Mouse (Mus musculus): ENCODE data around the gene Ppa1. TPM values are rescaled to one million over a fixed set of nuclear protein-coding genes. Genes with fewer than 3 reads are reported as not detected.
"Not testable (repeated sequence)": the region's sequence is repeated elsewhere in the genome, so short reads cannot be mapped to it uniquely, and the experiment has no call there.

Ppa1 gene
- 44.5 and 56.0 TPM in 2 replicates for polyA plus RNA-seq (2012; rRNA removed)

- DNase-seq (ENCODE audit: low read depth), result no peak
Measured at GRCm38 (mm10) chr10:61647790-61648736, at the start of gene Ppa1. Ppa1 (plus strand) TSS chr10:61648552.

DNA sequence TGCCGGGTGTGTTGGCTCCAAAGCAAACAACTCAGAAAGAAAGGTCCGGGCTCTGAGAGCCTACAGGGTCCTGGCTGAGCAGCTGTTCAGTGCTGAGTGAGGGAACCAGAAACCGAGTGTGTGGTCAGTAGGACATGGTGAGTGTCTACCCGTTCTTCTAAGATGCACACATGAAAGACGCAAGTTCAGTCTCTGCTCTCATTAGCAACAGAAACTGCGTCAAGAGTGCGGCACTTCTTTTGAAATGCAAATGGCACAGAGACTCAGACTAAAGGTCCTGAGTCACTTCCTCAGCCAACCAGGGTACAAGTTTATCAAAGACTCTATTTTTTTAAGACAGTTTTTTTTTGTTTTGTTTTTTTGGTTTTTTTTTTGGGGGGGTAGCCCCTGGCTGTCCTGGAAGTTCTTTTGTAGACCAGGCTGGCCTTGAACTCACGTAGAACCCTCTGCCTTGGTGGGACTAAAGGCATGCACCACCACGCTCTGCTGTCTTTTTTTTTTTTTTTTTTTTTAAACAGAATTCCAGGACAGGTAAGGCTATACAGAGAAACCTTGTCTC, 48.7 kb upstream of the Ppa1 start:
- DNase-seq (ENCODE audit: low read depth), result no peak

DNA sequence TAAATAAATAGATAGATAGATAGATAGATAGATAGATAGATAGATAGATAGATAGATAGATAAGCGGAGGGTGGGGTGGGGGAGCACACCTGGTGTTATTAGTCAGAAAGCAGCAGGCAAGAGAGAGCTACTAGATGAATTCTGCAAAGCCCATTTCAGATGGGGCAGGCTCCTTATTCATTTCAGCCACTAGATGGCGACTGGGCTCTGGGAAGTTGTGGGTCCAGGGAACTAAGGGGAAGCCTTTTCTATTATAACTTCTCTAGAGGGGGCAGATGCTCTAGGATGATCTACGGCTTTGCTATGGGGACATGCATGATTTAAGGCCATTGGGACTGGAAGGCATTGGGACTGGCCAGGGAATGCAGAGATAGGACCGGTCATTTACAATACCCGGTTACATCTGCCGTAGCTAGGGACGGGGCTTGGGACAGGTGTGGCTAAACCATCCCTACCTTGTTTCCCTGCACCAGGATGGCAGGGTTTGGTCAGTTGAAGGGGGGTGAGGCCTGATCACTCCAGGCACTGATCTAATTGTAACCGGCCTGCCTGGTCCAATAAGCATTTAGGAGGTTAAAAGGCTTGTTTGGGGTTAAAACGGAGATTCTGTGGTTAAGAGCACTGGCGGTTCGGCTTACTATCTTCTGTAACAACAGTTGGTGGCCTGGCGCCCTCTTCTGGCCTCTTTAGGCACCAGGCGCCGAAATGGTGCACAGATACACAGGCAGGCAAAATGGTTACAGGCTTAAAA, 45.9 kb upstream of the Ppa1 start:
- DNase-seq (ENCODE audit: low read depth), result no peak

- DNase-seq (ENCODE audit: low read depth), result no peak
Measured at GRCm38 (mm10) chr10:61604376-61605065, 43.8 kb upstream of the Ppa1 start.

GRCm38 (mm10) chr10:61605381-61605780, 43.0 kb upstream of the Ppa1 start:
- DNase-seq (ENCODE audit: low read depth), result not testable (repeated sequence)

DNA sequence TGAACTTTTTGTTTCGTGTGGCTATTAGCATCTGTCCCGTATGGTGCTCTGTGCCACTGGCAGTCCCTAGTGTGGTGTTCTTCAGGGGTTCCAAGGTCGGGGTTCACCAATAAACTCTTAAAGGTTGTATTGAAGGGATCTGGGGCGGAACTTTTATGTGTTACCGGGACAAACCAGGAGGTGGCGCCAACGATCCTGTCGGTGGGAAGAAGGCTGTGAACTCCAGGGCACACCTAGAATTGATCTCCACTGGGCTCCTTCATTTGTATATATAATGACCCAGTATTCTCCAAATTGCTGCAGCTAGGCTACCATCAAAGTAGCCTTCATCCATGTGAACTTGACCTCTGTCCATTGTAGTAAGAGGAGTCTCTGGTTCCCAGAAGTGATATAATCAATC, 42.5 kb upstream of the Ppa1 start:
- DNase-seq (ENCODE audit: low read depth), result no peak

DNA sequence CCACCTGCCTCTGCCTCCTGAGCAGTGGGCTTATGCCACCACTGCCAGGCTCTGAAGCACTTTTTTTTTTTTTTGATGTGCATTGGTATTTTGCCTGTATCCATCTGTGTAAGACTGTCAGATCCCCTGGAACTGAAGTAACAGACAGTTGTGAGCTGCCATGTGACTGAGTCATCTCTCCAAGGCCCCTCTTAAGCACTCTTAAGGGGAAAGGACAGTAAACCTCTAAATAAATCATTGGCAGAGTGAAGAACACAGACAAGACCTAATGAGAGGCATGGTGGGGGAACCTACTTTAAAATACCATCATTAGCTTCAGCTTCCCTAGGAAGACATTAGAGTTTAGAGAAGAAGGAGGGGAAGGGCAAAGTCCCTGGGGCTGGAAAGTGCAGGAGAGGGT, 40.1 kb upstream of the Ppa1 start:
- no peak for DNase-seq (ENCODE audit: low read depth)

DNA sequence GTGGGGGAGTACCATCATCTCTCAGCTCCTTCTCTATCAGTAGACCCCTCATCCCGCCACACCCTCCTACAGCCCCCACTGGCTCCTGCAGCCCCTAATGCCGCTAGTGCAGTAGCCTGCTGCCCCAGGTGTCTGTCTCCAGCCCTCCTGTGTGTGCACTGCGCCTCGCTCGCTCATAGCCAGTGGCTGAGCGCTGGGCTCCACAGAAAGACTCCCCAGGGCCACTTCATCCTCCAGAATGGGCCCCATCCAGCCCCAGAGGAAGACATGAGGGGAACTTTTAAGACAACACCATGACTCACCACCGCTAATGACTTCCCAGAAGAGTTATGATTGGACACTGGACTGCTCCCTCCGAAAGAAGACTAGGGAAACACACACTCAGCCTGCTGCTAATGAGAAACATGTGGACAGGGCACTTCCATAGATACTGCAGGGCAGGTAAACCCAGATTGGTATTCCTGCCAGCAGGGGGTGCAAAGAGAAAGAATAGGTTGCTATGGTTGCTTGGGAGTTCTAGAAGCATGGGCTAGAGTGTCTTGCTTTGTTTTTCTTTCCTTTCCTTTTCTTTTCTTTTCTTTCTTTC, 37.6 kb upstream of the Ppa1 start:
- no peak for DNase-seq (ENCODE audit: low read depth)

DNA sequence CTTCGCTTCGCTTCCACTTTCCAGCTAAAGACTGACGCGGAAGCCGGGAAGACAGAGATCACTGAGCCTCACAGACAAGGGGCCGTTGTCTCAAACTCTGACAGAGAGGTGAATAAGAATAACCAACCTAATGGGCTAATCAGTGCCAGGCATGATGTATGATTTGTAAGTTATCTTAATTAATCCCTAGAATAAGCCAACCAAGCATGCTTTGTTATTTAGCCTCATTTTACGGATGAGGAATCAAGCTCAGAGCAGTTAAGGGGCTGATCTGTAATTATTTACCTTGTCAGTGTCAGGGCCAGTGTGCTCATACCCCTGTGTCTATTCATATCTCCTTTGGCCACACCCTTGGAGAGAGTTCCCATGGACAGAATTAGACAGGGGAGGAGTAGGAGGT, 34.0 kb upstream of the Ppa1 start:
- DNase-seq (ENCODE audit: low read depth), result no peak

GRCm38 (mm10) chr10:61618528-61618927, 29.8 kb upstream of the Ppa1 start:
- DNase-seq (ENCODE audit: low read depth), result no peak

DNA sequence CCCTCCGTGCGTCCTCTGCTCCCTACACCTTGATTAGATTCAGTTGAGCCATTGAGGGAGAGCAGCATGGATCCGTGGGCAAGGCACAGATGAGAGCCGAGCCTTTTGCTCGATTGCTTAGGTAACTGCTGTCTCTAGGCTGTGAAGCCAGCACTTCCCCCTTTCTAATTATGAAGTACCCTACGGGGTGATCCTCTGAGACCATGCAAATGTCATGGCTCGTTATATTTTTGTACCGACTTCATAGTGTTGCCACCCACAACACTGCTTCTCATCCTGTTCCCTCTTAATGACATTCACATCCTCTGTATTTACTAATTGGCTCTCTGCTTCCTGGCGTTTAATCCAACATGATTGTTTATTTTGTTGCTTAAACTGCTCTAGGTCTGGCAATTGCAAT, 26.7 kb upstream of the Ppa1 start:
- DNase-seq (ENCODE audit: low read depth), result no peak

DNA sequence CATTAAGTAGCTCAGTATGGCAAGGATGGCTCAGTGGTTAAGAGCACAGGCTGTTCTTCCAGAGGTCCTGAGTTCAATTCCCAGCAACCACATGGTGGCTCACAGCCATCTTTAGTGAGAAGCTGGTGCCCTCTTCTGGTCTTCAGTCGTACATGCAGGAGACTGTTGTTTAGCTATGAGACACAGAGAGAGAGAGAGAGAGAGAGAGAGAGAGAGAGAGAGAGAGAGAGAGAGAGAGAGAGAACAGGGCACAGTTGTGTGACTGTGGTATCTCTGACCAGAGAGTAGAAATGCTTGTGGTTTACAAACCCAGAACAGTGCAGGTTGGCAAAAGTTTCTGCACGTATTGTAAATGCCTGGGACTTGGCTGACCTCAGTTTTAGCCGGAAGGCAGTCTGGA, 24.5 kb upstream of the Ppa1 start:
- DNase-seq (ENCODE audit: low read depth), result not testable (repeated sequence)

DNA sequence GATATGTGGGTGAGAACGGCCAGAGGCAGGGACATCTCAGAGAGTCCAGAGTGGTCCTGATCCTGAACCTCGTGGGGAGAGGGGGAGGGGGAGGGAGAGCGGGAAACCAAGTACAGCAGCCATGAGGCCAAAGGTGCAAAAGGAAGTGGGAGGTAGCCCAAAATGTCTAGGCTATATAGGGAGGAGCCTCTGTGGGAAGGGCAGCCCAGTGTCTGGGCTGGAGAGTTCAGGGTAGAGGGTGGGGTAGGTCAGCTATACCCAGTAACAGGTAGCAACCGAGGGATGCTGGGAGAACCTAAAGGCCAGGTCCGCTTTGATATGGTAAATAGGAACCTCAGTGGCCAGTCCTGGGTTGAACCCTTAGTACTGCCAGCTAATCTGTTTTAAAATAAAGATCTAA, 23.6 kb upstream of the Ppa1 start:
- DNase-seq (ENCODE audit: low read depth), result no peak

DNA sequence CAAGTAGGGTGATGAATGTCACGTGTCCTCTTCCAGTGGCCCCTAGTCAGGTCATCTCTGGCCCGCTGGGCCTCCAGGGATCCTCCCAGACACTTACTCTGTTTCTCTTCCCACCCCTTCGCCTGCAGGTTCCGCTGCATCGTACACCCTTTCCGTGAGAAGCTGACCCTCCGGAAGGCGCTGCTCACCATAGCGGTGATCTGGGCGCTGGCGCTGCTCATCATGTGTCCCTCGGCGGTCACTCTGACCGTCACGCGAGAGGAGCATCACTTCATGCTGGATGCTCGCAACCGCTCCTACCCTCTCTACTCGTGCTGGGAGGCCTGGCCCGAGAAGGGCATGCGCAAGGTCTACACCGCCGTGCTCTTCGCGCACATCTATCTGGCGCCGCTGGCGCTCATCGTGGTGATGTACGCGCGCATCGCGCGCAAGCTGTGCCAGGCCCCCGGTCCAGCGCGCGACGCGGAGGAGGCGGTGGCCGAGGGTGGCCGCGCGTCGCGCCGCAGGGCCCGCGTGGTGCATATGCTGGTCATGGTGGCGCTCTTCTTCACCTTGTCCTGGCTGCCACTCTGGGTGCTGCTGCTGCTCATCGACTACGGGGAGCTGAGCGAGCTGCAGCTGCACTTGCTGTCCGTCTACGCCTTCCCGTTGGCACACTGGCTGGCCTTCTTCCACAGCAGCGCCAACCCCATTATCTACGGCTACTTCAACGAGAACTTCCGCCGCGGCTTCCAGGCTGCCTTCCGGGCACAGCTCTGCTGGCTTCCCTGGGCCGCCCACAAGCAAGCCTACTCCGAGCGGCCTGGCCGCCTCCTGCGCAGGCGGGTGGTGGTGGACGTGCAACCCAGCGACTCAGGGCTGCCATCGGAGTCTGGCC, 22.7 kb upstream of the Ppa1 start:
- no peak for DNase-seq (ENCODE audit: low read depth)

DNA sequence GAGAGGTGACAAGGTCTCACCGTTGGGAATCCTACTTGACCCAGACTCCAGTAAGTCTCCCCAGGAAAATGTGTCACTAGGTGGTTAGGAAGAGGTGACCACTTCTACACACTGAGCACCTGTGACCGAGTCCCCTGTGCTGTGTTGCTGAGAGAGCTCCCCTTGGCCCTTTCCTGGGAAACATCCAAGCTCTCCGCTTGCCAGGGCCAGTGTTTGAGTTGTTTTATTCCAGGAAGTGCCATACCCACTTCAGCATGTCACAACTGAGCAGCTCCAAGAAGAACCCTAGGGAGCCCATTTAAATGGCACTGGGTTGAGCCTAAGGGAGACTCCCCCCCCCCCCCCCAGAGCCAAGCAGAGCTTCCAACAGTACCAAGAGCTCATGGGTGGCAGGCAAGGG, 21.8 kb upstream of the Ppa1 start:
- DNase-seq (ENCODE audit: low read depth), result no peak

DNA sequence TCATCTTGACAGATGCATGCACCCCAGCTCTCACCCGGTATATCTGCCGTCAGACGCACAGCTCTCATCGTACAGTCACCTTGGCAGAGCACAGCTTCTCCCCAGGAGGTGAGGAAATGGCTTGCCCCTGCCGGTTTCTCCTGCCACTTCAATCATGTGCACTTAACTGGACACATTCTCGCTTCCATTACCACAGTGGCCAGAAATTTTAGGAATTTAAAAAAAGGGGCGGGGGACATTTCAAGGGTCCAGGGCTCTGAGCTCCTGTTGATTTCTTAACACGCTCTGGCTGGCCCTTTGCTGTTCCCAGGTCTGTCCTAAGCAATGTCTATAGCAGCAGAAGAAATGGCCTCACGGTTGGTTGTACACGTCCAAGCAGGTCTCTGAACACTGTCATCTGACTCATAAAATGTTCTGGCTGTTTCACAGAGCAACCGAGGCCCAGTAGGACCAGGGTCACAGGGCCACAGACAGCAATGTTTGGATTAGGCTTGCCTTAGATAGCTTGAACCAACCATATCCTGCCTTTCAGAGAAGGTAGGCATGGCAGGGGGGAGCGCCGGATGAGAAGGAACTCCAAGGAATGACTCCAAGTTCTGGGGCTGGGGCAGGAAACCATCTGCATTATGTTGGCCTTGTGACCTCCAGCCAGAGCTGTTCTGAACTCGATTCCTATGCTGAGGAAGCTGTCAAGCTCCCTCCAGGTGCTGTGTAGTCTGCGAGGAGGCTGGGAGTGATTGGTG, 21.0 kb upstream of the Ppa1 start:
- DNase-seq (ENCODE audit: low read depth), result no peak

- no peak for DNase-seq (ENCODE audit: low read depth)
Measured at GRCm38 (mm10) chr10:61627938-61628250, 20.5 kb upstream of the Ppa1 start.

GRCm38 (mm10) chr10:61632445-61632844, 15.9 kb upstream of the Ppa1 start:
- DNase-seq (ENCODE audit: low read depth), result no peak

- DNase-seq (ENCODE audit: low read depth), result no peak
Measured at GRCm38 (mm10) chr10:61637055-61637454, 11.3 kb upstream of the Ppa1 start.

DNA sequence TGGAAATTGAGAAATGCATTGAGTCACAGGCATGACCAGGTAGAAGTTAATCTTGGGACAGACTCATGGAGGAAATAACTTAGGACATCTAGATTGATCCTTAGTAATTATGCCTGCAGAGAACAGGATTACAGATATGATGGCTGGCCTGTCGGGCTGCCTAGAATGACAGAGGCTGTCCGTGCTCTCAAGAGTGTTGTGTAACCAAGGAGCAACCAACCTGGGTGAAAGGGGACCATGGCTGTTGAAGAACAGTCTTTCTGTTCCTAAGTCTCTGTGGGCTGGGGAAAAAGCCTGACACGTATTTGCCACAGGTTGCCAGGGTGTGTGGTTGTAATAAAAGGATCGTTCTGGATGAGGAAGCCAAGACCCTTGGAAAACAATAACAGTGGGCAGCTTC, 8.0 kb upstream of the Ppa1 start:
- peak; percentile 77 for DNase-seq (ENCODE audit: low read depth)
